Mouse (Mus musculus) midbrain, embryonic 15.5 days (tissue): Measurements from ENCODE around the gene Wbp1. TPM values are rescaled to one million over a fixed set of nuclear protein-coding genes. Genes with fewer than 3 reads are reported as not detected.
A peak's percentile ranks its signal among the peaks of the same experiment; 100 is the strongest.

Experiments
- ATAC-seq: fragments of 200-750 bp; cut with Nextera tagmentation; replicated peaks from 2 replicates; pipeline ENCODE4 v1.8.0; 2017; ENCODE audit warnings: moderate TSS enrichment
- H3K27ac ChIP-seq: fragments of 300-500 bp; sonication (generic); 2 replicates; pipeline ENCODE4 v1.5.1; 2015; ENCODE audit warnings: mild to moderate bottlenecking, inconsistent platforms
- H3K27me3 ChIP-seq: fragments of 300-500 bp; sonication (generic); replicated peaks from 2 replicates; pipeline ENCODE4 v1.6.1; 2015; ENCODE audit warnings: inconsistent platforms
- H3K36me3 ChIP-seq: fragments of 300-500 bp; sonication (generic); replicated peaks from 2 replicates; pipeline ENCODE4 v1.6.1; 2015; ENCODE audit warnings: inconsistent platforms
- H3K4me1 ChIP-seq: fragments of 300-500 bp; sonication (generic); 2 replicates; pipeline ENCODE4 v1.6.1; 2015; ENCODE audit warnings: inconsistent platforms
- H3K4me2 ChIP-seq: fragments of 300-500 bp; sonication (generic); 2 replicates; pipeline ENCODE4 v1.6.1; 2015; ENCODE audit warnings: inconsistent platforms, mild to moderate bottlenecking, moderate library complexity
- H3K4me3 ChIP-seq: fragments of 300-500 bp; sonication (generic); 2 replicates; pipeline ENCODE4 v1.5.1; 2015; ENCODE audit warnings: mild to moderate bottlenecking, inconsistent platforms
- H3K9ac ChIP-seq: fragments of 300-500 bp; sonication (generic); 2 replicates; pipeline ENCODE4 v1.6.1; 2015; ENCODE audit warnings: mild to moderate bottlenecking, inconsistent platforms
- H3K9me3 ChIP-seq: fragments of 300-500 bp; sonication (generic); 2 replicates; pipeline ENCODE4 v1.6.1; 2016; ENCODE audit warnings: inconsistent platforms
- WGBS: fragments of 180-500 bp; shearing (Covaris S2); methylation state at CpG from one replicate; pipeline ENCODE4 v1.1.7; 2015; ENCODE audit warnings: mixed read lengths; 5-methylcytosine and 5-hydroxymethylcytosine counted together
- polyA plus RNA-seq: library from polyadenylated mRNA; unstranded; fragments of >200 nt; fragmentation: Nextera tagmentation; extraction: Ambion mirVana; gene quantifications from 2 replicates; pipeline ENCODE4 v1.2.1, GENCODE M21; 2015

Wbp1 gene
- polyA plus RNA-seq, 1 experiment from 2014 or later = 176 TPM

DNA sequence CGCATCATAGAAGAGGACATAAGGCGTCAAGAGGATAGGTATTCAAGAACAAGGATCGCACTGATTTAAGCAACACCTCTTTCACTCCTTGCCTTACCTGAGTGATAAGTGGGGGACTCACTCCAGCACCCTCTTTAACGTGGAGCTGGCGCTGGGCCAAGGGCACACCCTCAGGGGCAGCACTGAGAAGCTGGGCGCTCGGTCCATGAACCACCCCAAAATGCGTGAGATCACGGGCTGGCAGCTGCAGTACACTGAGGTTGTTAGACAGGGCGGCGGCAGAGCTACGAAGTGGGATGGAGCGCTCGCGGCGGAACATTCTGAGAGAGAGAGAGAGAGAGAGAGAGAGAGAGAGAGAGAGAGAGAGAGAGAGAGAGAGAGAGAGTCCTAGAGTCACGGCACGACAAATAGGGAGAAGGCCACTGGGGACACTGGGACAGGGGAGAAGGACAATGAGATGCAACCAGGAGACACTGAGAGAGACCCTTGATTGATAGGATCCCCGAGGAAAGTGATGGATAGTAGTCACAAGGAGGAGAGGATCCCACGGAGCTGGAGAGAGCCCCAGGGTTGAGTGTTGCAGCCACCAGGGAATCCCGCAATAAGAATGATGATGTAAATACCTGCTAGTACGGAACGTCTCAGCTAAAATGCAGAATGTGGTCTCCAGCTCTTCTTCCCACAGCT, 34.3 kb upstream of the Wbp1 start:
- no peaks in the 10 kb centered on the region for H3K9me3 ChIP-seq
- no peaks in the 10 kb centered on the region; the same call in 1 of the 2 replicates for H3K36me3 ChIP-seq
- WGBS = 7% methylated on average over 23 of the region's 23 CpGs
- H3K27ac ChIP-seq = peak overlapping the region; percentile 46; the same call in 1 of the 2 replicates
- peak; percentile 62 for ATAC-seq
- peak overlapping the region; percentile 43 for H3K9ac ChIP-seq
- peak overlapping the region; percentile 59 for H3K4me3 ChIP-seq
- H3K27me3 ChIP-seq = peaks cover 9% of the 10 kb centered on the region
- H3K4me2 ChIP-seq = peak overlapping the region; percentile 66
- H3K4me1 ChIP-seq = peaks cover 24% of the 10 kb centered on the region

GRCm38 (mm10) chr6:83153485-83153884, 32.1 kb upstream of the Wbp1 start:
- 79% methylated on average over 5 of the region's 5 CpGs for WGBS
- Histone ChIP-seq H3K9me3 (no peaks in the 10 kb centered on the region), H3K9ac (no peak overlapping the region), H3K36me3 (no peaks in the 10 kb centered on the region; the same call in 1 of the 2 replicates), H3K4me2 (no peak overlapping the region), H3K4me3 (no peak overlapping the region), H3K27ac (no peak overlapping the region), H3K27me3 (no peaks in the 10 kb centered on the region), H3K4me1 (peaks cover 24% of the 10 kb centered on the region)
- ATAC-seq = no peak

GRCm38 (mm10) chr6:83153038-83153437, 31.7 kb upstream of the Wbp1 start:
- H3K9ac ChIP-seq = no peak overlapping the region
- H3K36me3 ChIP-seq = no peaks in the 10 kb centered on the region; the same call in 1 of the 2 replicates
- no peak overlapping the region for H3K27ac ChIP-seq
- no peaks in the 10 kb centered on the region for H3K27me3 ChIP-seq
- no peaks in the 10 kb centered on the region for H3K9me3 ChIP-seq
- no peak overlapping the region for H3K4me2 ChIP-seq
- no peak for ATAC-seq
- no peak overlapping the region for H3K4me3 ChIP-seq
- peaks cover 24% of the 10 kb centered on the region for H3K4me1 ChIP-seq
- WGBS = 87% methylated on average over 12 of the region's 12 CpGs

GRCm38 (mm10) chr6:83151721-83152120, 30.4 kb upstream of the Wbp1 start:
- H3K36me3 ChIP-seq = no peaks in the 10 kb centered on the region; the same call in 1 of the 2 replicates
- H3K4me2 ChIP-seq = no peak overlapping the region
- no peaks in the 10 kb centered on the region for H3K27me3 ChIP-seq
- H3K4me1 ChIP-seq = peaks cover 22% of the 10 kb centered on the region
- H3K9ac ChIP-seq = no peak overlapping the region
- no peak for ATAC-seq
- 20% methylated on average over 8 of the region's 8 CpGs for WGBS
- H3K27ac ChIP-seq = no peak overlapping the region
- H3K4me3 ChIP-seq = no peak overlapping the region
- H3K9me3 ChIP-seq = no peaks in the 10 kb centered on the region

DNA sequence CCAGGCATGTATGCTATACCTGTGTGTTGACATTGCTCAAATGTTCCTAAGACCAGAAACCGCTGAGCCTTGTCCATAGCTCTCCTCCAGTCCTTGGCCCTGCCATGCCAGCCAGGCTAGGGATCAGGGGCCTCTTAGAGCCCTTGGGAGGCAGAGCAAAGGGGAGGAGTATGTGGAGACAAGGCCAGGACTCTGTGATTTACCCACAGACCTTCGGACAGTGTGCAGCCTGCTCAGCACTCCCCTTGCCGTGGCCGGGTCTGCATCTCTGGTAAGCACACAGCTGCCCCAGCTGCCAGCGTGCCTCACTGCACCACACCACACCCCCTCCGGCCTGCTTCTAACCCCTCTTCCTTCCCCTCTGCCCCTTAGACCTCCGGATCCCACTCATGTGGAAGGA, 25.9 kb upstream of the Wbp1 start:
- WGBS = 62% methylated on average over 7 of the region's 7 CpGs
- no peaks in the 10 kb centered on the region for H3K9me3 ChIP-seq
- no peak overlapping the region for H3K4me2 ChIP-seq
- H3K27ac ChIP-seq = no peak overlapping the region
- H3K27me3 ChIP-seq = no peaks in the 10 kb centered on the region
- no peak overlapping the region for H3K9ac ChIP-seq
- no peak for ATAC-seq
- peaks cover 8% of the 10 kb centered on the region; the same call in 1 of the 2 replicates for H3K4me1 ChIP-seq
- no peaks in the 10 kb centered on the region for H3K36me3 ChIP-seq
- H3K4me3 ChIP-seq = no peak overlapping the region

DNA sequence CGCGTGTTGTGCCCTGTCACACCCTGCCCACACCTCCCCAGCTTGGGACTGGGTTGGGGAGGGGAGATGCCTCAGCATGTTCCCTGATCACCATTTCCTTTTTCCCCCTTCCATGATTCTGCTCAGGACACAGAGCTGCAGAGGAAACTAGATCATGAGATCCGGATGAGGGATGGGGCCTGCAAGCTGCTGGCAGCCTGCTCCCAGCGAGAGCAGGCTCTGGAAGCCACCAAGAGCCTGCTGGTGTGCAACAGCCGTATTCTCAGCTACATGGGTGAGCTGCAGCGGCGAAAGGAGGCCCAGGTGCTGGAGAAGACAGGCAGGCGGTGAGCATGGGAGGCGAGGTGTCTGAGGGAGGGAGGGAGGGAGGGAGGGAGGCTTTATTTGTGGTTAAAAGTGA, 24.4 kb upstream of the Wbp1 start:
- Histone ChIP-seq H3K27ac (no peak overlapping the region), H3K36me3 (no peaks in the 10 kb centered on the region), H3K4me2 (no peak overlapping the region), H3K4me1 (peaks cover 8% of the 10 kb centered on the region), H3K9me3 (no peaks in the 10 kb centered on the region), H3K27me3 (no peaks in the 10 kb centered on the region), H3K9ac (no peak overlapping the region), H3K4me3 (no peak overlapping the region)
- WGBS = 76% methylated on average over 9 of the region's 9 CpGs
- ATAC-seq = no peak

DNA sequence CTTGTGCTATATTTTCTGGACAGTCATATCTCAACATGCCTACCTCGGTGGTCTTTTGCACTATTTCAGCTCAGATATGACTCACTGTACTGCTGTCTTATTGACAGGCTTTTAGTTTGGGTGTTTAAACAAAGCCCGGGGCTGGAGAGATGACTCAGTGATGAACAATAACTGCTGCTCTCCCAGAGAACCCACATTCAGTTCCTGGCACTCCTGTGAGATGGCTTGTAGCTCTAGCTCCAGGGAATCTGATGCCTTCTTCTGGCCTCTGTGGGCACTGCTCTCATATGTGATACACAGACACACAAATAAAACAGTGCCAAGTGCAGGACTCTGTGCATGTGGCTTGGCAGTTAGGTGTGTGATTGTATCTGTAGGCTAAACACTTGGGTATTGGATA, 23.9 kb upstream of the Wbp1 start:
- H3K4me2 ChIP-seq = no peak overlapping the region

DNA sequence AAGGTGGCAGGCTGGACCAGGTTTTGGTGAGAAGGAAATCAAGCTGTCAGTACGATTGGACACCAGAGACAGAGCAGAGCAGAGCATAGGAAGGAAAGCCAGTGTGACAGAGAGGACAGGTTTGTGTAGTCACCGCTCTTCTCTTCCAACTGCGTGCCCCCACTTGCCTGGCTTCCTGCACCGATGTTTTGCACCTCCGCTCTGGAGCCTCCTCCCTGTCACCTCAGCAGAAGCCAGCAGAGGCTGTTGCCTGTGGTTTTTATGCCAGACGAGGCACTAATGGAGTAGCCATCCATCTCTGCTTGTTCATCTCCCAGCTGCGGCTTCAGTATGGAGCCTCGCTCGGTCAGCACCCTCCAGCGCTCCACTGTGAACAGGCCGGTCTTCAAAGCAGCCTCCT, 21.5 kb upstream of the Wbp1 start:
- Histone ChIP-seq H3K9ac (no peak overlapping the region), H3K4me1 (peaks cover 15% of the 10 kb centered on the region), H3K36me3 (no peaks in the 10 kb centered on the region), H3K9me3 (no peaks in the 10 kb centered on the region), H3K27ac (no peak overlapping the region), H3K27me3 (no peaks in the 10 kb centered on the region), H3K4me3 (no peak overlapping the region), H3K4me2 (peak overlapping the region; percentile 53; the same call in 1 of the 2 replicates)
- 57% methylated on average over 11 of the region's 11 CpGs for WGBS
- ATAC-seq = no peak

More for the DNA sequence above, 23.9 kb upstream of the Wbp1 start:
- peaks cover 8% of the 10 kb centered on the region for H3K4me1 ChIP-seq
- H3K9ac ChIP-seq = no peak overlapping the region
- 84% methylated on average over 2 of the region's 2 CpGs for WGBS
- H3K9me3 ChIP-seq = no peaks in the 10 kb centered on the region
- no peak overlapping the region for H3K27ac ChIP-seq
- H3K27me3 ChIP-seq = no peaks in the 10 kb centered on the region
- ATAC-seq = no peak
- H3K36me3 ChIP-seq = no peaks in the 10 kb centered on the region
- H3K4me3 ChIP-seq = no peak overlapping the region

GRCm38 (mm10) chr6:83142211-83142731, 20.9 kb upstream of the Wbp1 start:
- whole genome bisulfite sequencing = 1% methylated on average over 41 of the region's 41 CpGs
- H3K36me3 ChIP-seq = no peaks in the 10 kb centered on the region
- peak; percentile 22 for ATAC-seq
- H3K9me3 ChIP-seq = no peaks in the 10 kb centered on the region
- H3K4me2 ChIP-seq = peak overlapping the region; percentile 53
- peaks cover 21% of the 10 kb centered on the region for H3K4me1 ChIP-seq
- H3K9ac ChIP-seq = peak overlapping the region; percentile 21
- H3K27ac ChIP-seq = no peak overlapping the region
- peak overlapping the region; percentile 28 for H3K4me3 ChIP-seq
- H3K27me3 ChIP-seq = no peaks in the 10 kb centered on the region

DNA sequence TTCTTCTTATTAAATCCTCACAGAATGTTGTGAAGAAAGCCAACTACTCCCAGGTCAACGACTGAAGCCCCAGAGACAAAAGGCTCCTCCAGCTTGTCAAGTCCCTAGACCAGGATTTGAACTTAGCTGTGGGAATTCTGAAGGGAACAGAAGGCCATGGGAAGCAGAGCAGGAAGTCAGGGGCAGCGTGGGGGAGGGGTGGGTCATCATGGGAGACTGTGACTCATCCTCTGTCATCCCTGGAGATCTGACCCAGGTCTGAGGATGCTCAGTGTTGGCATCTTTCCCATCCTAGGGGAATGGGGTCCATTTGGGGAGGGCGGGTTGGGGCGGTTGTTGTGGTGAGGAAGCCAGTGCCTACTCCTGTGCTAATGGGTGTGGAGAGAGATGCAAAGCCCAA, 20.3 kb upstream of the Wbp1 start:
- Histone ChIP-seq H3K9me3 (no peaks in the 10 kb centered on the region), H3K4me1 (peaks cover 28% of the 10 kb centered on the region), H3K36me3 (no peaks in the 10 kb centered on the region), H3K4me2 (peak overlapping the region; percentile 53), H3K9ac (peak overlapping the region; percentile 21; the same call in 1 of the 2 replicates), H3K27me3 (0 out of 2 replicates have a peak, but pooled peaks cover 2% of the 10 kb centered on the region), H3K4me3 (peak overlapping the region; percentile 28; the same call in 1 of the 2 replicates), H3K27ac (no peak overlapping the region)
- ATAC-seq = no peak
- 40% methylated on average over 4 of the region's 4 CpGs for WGBS

GRCm38 (mm10) chr6:83140044-83140443, 18.7 kb upstream of the Wbp1 start:
- Histone ChIP-seq H3K36me3 (no peaks in the 10 kb centered on the region), H3K27ac (no peak overlapping the region), H3K4me3 (no peak overlapping the region), H3K9me3 (no peaks in the 10 kb centered on the region), H3K9ac (no peak overlapping the region), H3K4me1 (peaks cover 38% of the 10 kb centered on the region), H3K27me3 (peaks cover 6% of the 10 kb centered on the region; the same call in 1 of the 2 replicates), H3K4me2 (no peak overlapping the region)
- no peak for ATAC-seq
- WGBS = 89% methylated on average over 8 of the region's 8 CpGs

DNA sequence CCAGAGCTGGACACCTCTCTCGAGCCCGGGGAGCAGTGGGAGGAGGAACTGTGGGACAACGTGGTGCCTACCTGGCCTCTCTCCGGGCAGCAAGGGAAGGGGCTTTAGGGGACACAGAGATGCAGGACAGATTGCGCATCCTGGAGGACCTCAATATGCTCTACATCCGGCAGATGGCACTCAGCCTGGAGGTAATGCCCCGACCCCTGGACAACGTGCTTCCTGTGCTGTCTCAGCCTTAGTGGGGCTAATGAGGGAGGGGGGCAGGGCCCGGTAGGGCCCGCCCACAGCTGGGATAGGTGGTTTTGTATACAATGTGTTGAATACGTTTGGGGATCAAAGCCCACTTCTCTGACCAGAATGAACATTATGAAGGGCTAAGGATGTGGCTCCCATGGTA, 16.7 kb upstream of the Wbp1 start:
- ATAC-seq = no peak; the same call in 1 of the 2 replicates
- Histone ChIP-seq H3K27me3 (peaks cover 9% of the 10 kb centered on the region; the same call in 1 of the 2 replicates), H3K9me3 (no peaks in the 10 kb centered on the region), H3K9ac (no peak overlapping the region), H3K4me1 (peaks cover 38% of the 10 kb centered on the region), H3K4me2 (peak overlapping the region; percentile 49), H3K36me3 (no peaks in the 10 kb centered on the region), H3K4me3 (peak overlapping the region; percentile 31), H3K27ac (peak overlapping the region; percentile 76)
- WGBS = 1% methylated on average over 11 of the region's 11 CpGs
